Mouse (Mus musculus): ENCODE measurements around the gene Rad9b.

Gene Rad9b

DNA sequence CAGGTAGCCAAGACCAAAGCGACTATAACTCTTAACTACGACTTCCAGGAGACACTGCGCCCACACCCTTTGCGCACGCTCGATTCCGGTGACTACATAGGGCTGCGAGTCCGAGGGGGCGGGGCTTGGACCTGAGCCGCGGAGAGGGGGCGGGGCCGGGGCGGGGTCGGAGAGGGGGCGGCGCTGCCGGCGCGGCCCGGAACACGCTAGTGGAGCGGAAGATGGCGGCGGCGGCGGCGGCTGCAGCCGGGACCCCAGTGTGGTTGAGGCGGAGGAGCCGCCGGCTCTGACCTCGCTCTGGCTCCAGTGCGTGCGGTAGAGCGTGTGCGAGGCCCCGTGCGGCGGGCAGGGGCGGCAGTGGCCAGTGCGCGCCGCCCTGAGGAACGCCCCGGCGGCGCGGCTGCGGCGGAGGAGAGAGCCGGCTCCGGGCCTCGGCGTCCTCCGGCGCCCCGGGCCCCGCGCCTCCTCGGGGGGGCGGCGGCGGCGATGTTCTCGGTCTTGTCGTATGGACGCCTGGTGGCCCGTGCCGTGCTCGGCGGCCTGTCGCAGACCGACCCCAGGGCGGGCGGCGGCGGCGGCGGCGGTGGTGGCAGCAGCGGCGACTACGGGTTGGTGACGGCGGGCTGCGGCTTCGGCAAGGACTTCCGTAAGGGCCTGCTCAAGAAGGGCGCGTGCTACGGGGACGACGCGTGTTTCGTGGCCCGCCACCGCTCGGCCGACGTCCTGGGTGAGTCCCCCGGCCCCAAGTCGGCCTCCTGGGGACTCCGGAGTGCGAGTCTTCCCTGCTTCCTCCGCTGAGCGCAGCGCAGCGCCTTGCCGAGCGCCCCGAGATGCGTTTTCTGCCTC is 69.6 kb downstream of the Rad9b start, which contains the start of gene Pptc7:
Gene Pptc7, plus strand, starts transcription at position 183 of the 846 bp plus-strand sequence.
- DNase-seq (ENCODE audit: low read depth, low spot score), result peak; percentile 86

DNA sequence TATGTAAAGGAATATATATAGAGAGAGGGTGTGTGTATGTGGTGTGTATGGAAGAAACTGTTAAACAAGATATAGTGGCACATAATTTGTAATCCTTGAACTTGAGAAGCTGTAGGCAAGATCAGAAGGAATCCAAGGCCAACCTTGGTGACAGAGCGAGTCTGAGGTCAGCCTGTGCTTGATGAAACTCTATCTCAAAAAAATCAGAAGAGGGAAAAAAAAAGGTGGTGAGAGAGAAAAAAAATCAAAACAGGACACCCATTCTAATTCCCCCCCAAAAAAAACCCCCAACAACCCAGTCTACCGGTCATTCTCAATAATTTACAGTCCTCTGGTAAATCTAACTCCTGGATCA is 70.2 kb downstream of the Rad9b start:
- DNase-seq (ENCODE audit: low read depth, low spot score), result no peak

DNA sequence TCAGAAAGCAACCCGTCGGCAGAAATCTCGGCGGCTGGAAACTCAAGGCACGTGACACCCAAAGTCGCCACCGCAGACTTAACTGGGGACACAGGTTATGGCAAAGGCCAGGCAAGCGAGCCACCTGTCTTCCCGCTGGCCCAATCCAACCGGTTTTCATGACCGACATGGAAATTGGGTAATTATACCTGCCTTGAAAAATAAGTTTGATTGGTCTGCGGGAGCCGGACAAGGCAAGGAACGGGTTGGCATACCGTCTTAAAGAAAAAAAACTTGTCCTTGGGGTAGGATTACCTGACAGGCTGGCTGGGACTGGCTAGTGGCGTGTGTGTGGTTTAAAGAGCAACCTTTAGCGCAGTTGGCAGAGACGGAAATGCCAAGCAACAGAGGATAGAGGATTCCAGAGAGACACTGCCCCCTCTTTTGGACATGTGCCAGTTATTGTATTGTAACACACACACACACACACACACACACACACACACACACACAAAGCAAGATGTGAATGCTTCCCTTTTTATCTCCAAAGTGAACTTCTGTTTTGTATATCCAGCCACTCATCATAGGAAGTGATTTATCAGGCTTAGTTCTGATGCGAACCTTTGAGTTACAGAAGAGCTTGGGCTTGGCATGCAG is 73.1 kb downstream of the Rad9b start:
- DNase-seq (ENCODE audit: low read depth, low spot score), result no peak

DNA sequence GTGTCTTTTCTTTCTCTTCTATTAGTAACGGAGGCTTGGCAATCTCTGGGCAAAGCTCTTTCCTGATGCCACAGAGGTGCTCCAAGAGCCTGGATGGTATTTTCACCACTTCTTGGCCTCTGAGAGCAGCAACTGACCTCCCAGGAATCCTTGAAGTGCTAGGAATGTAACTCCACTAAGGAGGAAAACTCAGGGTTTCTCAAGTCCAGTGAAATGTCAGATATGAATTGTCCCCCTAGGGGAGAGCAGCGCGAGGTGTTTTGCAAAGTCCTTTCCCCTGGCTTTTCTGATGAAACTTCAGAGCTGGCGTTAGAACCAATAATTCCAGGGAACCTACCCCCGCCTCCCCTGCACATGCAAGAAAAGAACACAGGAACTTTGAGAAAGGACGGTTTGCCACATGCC is 73.6 kb downstream of the Rad9b start:
- no peak for DNase-seq (ENCODE audit: low read depth, low spot score)

GRCm38 (mm10) chr5:122279799-122280421 is 74.1 kb downstream of the Rad9b start:
- no peak for DNase-seq (ENCODE audit: low read depth, low spot score)

DNA sequence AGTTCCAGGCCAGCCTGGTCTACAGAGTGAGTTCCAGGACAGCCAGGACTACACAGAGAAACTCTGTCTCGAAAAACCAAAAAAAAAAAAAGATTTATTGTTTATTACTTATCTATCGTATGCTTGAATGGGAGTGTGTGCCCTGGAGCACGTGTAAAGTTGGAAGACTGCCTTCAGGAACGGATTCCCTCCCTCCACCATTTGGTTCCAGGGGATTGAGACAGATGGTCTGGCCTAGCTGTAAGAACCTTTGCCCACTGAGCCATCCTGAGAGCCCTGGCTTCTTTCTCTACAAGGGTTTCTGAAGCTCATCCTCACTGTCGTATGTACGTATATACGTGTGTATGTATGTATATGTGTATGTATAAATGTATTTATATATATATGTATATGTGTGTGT is 75.1 kb downstream of the Rad9b start:
- no peak for DNase-seq (ENCODE audit: low read depth, low spot score)

- no peak for DNase-seq (ENCODE audit: low read depth, low spot score)
These were observed 79.2 kb downstream of the Rad9b start for GRCm38 (mm10) chr5:122274785-122275184.

Data from retina, adult 2 months (tissue).